Mouse (Mus musculus): ENCODE measurements at regions not wholly inside any gene's neighbourhood (a gene's known extent, or its start where the extent isn't known, plus 50 kb on each side); places are given as distances from the start of the nearest gene placed in this dataset.
A peak's percentile ranks its signal among the peaks of the same experiment; 100 is the strongest.

- no peak for DNase-seq (ENCODE audit: inconsistent age in 2 of 2, low spot score in 1 of 2)
Observed at GRCm38 (mm10) chr4:124451131-124451530, 159.5 kb downstream of the 3100002H09Rik start.

DNA sequence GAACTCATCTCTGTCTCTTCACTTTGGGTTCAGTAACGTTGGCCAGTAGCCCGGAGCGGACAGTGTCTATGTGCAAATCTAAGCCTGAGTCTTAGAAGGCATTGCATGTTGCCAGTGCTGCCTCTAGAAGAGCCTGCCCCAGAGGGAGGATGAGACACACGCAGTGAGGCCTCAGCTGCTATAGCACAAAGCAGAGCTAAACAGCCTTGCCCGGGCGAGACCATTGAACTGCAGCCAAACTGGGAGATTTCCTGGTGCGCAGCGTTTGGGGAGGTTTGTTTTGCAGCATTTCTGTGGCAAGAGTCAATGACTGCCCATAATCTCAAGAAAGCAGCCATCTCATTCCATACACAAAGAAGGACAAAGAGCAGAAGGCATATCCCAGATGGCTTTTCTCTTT lies 164.0 kb downstream of the 3100002H09Rik start:
- DNase-seq (ENCODE audit: inconsistent age in 2 of 2, low spot score in 1 of 2) = no peak

DNA sequence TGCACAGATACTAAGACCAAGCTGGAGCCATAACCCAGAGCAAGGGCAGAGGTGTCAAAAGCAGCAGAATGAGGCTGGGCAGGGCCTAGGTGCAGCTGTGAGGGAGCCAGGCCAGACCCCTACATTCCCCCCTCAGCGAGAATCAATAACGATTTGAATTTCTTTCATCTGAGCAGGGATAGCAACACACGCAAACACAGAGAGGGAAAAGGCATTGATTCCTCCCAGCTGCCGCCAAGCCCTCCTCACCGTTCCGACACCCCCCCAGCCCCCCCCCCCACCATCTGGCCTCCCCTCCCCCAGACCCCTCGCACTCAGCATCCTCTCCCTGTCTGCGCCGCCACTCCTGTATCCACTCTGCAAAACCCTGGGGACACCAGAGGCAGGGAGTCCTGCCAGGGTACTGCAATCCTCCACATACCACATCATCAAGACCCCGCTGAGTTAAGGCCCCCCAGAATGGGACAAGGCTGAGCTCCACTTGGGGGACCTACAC lies 166.9 kb downstream of the 3100002H09Rik start:
- DNase-seq (ENCODE audit: inconsistent age in 2 of 2, low spot score in 1 of 2) = no peak

GRCm38 (mm10) chr4:124443130-124443503 lies 167.5 kb downstream of the 3100002H09Rik start:
- DNase-seq (ENCODE audit: inconsistent age in 2 of 2, low spot score in 1 of 2) = no peak

DNA sequence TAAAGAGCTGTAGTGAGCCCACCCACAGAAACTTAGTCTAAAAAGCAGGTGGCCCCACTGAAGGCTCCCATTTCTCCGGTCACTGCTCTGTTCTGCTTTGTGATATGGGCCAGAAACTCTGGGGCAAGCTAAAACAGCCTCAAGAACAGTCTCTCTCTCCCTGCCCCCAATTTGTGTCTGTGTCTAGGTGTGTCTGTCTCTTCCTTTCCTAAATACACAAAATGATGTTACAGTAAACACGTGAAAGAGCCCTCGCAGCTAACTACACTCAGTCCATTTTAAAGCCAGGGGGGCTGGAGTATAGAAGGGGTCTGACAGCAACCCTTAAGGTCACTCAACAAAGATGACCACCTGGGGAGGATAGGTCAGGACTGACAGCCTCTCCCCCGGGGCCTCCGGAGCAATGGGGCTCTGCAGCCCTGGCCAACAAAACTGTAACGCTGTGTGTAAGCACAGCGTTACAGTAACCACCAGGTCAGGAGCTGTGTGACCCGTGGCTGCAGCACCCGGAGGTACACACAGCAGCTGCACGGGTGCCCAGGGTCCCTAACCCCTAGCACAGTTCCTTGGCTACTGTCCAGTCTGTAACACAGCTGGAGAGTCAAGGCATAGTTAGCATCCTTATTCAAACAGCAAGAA lies 168.0 kb downstream of the 3100002H09Rik start:
- DNase-seq (ENCODE audit: inconsistent age in 2 of 2, low spot score in 1 of 2) = no peak

DNA sequence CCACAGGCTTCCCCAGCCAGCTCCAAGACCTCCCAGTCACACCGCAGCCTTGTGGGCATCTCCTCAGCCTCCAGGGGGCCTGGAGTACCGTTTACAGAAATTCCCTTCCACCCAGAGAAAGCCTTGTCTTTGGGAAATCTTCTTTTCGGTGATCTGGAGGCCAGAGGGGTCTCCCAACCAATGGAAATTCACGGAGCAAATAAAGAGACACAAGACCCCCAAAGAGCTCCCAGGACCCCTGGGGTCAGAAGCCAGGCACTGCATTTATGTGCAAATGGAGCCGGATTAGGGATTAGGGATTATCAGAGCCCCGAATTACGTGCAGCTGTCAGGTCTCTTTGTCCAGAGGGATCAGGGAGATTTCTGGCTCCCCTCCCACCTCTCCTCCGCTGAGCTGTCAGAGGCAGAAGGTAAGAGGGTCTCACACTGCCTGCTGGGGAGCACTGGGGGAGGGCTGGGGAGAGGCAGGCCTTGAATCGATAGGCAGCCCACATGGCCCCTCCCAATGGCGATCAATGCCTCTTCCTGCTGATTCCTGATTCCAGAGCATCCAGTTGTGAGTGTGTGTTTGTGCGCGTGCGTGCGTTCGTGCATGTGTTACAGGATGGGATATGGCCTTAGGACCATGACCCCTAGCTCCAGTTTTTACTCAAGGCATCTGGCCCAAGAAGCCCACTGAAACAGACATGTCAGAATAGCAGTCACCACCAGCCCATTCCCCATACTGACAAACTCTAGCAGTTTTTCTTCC lies 168.7 kb downstream of the 3100002H09Rik start:
- DNase-seq (ENCODE audit: inconsistent age in 2 of 2, low spot score in 1 of 2) = no peak

- DNase-seq (ENCODE audit: inconsistent age in 2 of 2, low spot score in 1 of 2) = no peak
Observed at GRCm38 (mm10) chr4:124435040-124435434, 175.6 kb downstream of the 3100002H09Rik start.

DNA sequence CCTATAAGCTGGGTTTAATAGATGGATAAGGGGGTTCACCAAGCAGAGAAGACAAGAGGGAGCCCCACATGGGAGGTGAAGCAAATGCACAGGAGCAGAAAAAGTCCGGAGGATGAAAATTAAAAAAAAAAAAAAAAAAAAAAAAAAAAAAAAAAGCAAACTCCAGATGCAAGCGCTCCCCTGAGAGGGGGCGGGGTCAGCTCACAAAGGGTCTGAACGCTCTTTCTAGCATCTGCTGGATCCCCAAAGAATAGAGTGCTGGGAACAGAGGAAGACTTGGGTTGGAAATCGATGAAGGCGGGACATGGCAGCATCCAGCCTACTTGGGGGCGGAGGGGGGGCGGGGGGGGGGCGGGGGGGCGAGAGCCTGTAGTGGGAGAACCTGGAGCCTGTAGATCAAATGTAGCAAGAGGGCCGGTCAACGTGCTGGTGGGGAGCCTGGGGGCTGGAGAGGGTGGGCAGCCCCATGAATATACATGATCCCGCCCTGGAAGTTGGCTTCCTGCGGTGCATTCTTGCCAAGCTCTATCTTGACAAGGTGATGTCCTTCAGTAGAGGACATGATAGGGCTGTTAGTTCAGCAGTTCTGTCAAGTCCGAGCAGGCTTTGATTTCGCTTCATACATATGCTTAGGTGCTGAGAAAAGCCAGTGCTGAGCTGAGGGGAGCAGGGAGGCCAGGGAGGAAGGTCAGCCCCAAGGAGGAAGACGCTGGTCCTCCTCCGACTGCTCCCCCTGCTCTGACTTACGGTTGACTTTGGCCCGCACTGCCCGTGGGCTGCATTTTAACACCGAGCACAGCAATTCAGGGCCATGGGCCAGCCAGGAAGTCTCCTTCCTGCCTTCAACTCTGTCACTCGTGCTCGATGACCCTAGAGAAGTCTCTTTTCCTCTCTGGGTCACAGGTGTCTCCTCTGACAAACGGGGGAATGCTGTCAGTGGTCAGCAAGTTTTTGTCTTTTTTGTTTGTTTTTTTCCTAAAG lies 176.3 kb downstream of the 3100002H09Rik start:
- DNase-seq (ENCODE audit: inconsistent age in 2 of 2, low spot score in 1 of 2) = peak in 1 of 2 experiments; percentile 32

DNA sequence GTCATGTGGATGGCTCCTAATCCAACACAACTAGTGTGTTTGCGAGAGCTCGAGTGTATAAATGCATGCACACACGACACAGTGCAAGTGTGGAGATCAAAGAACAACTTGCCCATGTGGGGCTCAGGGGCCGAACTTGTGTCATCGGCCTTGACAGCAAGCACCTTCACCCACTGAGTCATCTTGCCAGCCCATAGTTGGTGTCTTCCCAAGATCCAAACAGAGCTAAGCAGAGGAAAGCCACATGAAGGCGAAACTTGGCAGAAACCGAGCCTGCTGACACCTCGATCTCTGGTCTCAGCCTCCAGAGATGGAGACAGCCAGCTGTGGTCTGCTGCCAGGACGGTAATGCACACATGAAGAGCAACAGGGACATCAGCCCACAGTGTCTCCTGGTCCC lies 177.1 kb downstream of the 3100002H09Rik start:
- DNase-seq (ENCODE audit: inconsistent age in 2 of 2, low spot score in 1 of 2) = peak; percentile 14 to 57

DNA sequence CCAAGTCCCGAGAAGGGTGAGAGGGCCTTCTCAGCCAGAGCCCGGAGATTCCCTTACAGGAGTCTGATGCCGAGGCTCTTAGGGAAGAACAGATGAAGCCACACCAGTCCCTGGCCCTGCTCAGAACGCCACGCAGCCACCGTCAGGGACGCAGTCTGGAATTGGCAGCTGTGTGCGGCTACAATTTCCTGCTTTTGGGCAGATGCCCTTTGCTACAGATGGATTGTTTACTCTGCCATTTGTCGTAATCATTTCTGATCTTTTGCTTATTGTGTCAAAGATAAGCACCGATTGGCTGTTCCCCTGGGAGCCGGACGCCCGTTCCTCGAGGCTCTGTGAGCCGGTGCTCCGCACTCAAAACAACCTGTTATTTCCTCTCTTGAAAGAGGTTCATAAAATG lies 179.4 kb downstream of the 3100002H09Rik start:
- peak in 1 of 2 experiments; percentile 25 for DNase-seq (ENCODE audit: inconsistent age in 2 of 2, low spot score in 1 of 2)

- no peak for DNase-seq (ENCODE audit: inconsistent age in 2 of 2, low spot score in 1 of 2)
Observed at GRCm38 (mm10) chr4:124428844-124429243, 181.8 kb downstream of the 3100002H09Rik start.

- no peak for DNase-seq (ENCODE audit: inconsistent age in 2 of 2, low spot score in 1 of 2)
Observed at GRCm38 (mm10) chr4:124422406-124422805, 188.2 kb downstream of the 3100002H09Rik start.

DNA sequence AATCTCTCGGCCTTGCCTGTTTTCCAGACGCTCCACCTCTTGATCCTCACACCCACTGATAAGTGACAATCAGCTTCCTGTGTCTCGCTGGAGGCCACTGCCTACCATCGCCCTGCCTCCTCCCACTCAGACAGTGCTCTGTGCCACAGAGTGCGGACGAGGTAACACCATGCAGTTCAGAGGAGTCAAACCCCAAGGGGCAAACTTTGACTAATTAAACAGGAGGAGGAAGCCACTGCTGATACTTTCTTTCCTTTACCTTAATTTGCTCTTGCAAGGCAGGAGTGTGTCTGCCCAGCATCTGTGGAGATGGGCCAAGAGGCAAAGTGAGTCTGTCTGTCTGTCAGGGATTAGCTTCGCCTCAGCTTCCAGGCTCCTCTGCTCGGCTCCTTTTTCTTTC lies 192.2 kb downstream of the 3100002H09Rik start:
- DNase-seq (ENCODE audit: inconsistent age in 2 of 2, low spot score in 1 of 2) = no peak

- DNase-seq (ENCODE audit: inconsistent age in 2 of 2, low spot score in 1 of 2) = no peak
Observed at GRCm38 (mm10) chr4:124417176-124417575, 193.4 kb downstream of the 3100002H09Rik start.

DNA sequence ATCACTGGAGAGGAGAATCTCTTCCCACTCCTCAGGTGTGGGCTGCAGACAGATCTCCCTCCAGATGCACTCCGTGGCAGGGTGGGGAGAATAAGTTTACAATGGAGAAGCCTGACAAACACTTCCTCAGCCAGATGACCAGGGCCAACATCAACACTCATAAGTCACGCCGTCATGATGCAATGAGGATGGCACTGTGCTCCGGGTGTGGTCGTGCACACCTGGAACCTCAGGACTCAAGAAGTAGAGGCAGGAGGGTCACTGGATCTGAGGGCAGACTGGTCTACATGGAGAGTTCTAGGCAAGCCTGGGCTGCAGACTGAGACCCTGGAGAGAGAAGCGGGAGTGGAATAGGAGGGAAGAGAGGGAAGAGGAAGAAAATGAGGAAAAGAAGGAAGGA lies 194.3 kb downstream of the 3100002H09Rik start:
- no peak for DNase-seq (ENCODE audit: inconsistent age in 2 of 2, low spot score in 1 of 2)

DNA sequence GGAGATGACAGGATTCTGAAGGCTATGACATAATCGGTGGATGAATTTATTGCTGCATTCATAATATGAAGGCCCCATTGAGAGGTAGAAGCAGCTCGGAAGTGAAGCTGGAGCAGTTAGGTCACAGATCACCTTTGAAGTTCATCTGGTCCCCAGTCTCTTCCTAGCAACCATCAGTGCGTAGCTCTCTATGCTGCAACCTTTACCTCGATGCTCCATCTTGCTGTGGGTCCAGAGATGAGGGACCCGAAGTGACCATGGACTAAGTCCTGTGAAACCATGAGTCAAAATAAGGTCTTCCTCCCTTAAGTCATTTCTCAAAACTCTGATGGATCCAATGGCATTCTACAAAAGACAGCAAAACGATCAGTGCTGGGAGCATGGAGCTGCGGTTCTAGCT lies 196.2 kb downstream of the 3100002H09Rik start:
- DNase-seq (ENCODE audit: inconsistent age in 2 of 2, low spot score in 1 of 2) = no peak

GRCm38 (mm10) chr4:124409279-124409678 lies 201.3 kb downstream of the 3100002H09Rik start:
- DNase-seq (ENCODE audit: inconsistent age in 2 of 2, low spot score in 1 of 2) = no peak

GRCm38 (mm10) chr4:124402075-124402474 lies 208.5 kb downstream of the 3100002H09Rik start:
- DNase-seq (ENCODE audit: inconsistent age in 2 of 2, low spot score in 1 of 2) = no peak

- peak in 1 of 2 experiments; percentile 26 for DNase-seq (ENCODE audit: inconsistent age in 2 of 2, low spot score in 1 of 2)
Observed at GRCm38 (mm10) chr4:124400741-124401140, 209.9 kb downstream of the 3100002H09Rik start.

- peak; percentile 28 to 68 for DNase-seq (ENCODE audit: inconsistent age in 2 of 2, low spot score in 1 of 2)
Observed at GRCm38 (mm10) chr4:124400136-124400675, 210.4 kb downstream of the 3100002H09Rik start.

DNA sequence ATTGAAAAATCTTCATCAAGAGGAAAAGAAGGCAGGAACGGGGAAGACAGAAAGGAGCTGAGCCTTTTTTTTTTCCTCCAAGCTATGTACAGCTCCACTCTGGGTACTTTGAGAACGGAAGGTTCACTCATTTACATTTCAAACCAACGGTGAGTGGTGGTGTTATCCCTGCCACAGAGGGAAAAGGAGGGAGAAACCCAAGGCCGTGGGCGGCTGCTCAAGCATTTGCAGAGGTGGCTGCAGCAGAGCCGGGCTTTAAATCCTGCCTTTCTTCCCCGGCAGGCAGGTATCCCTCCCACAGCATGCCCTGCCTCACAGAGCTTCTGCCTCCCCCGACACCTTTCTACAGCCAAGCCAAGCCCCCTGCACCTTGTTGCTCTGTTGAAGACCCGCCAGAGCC lies 212.2 kb downstream of the 3100002H09Rik start:
- no peak for DNase-seq (ENCODE audit: inconsistent age in 2 of 2, low spot score in 1 of 2)

All from adrenal gland, adult (tissue).